Mouse (Mus musculus): Measurements from ENCODE around the gene Morn3. TPM values are rescaled to one million over a fixed set of nuclear protein-coding genes. Genes with fewer than 3 reads are reported as not detected.

Morn3 gene
- polyA plus RNA-seq, 1 experiment from 2014 or later: not detected

DNA sequence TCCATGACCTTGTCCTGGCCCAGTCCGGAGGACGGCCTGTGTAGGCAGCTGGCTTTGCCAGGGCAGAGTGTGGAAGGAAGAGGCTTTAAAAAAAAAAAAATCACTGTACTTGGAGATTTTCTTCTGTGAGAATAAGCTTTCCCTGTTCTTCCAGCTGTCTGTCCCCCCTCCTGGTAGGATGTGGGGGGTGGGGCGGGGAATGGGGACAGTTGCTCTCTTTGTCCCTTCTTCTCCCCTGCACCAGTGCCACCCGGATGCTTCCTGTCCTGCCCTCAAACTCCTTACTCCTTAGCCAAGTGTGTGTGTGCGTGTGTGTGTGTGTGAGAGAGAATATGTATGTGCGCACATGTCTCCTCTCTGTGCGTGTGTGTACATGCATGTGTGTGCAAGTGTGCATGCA, 17.1 kb downstream of the Morn3 start:
- Histone ChIP-seq H3K9me3 (ENCODE audit: control insufficient read depth, low read length) (no peaks in the 10 kb centered on the region), H3K4me1 (replicated peaks; ENCODE audit: control insufficient read depth, insufficient read depth, low read length) (0 out of 2 replicates have a peak, but pooled peaks cover 2% of the 10 kb centered on the region), H3K4me3 (replicated peaks; ENCODE audit: low read length) (no peak overlapping the region), H3K9ac (replicated peaks; ENCODE audit: low read depth, low read length) (no peak overlapping the region), H3K36me3 (ENCODE audit: control insufficient read depth, insufficient read depth) (peaks cover 3% of the 10 kb centered on the region; the same call in 1 of the 2 replicates), H3K4me2 (ENCODE audit: low read length) (no peak overlapping the region), H3K27me3 (replicated peaks; ENCODE audit: control insufficient read depth, insufficient read depth, low read length) (no peaks in the 10 kb centered on the region), H3K27ac (ENCODE audit: low read length) (no peak overlapping the region)
- WGBS: 91% methylated on average over 7 of the region's 7 CpGs
- no peak for ATAC-seq

- 0 out of 2 replicates have a peak, but pooled peaks cover 2% of the 10 kb centered on the region for H3K4me1 ChIP-seq (replicated peaks; ENCODE audit: control insufficient read depth, insufficient read depth, low read length)
- peaks cover 3% of the 10 kb centered on the region; the same call in 1 of the 2 replicates for H3K36me3 ChIP-seq (ENCODE audit: control insufficient read depth, insufficient read depth)
- no peak overlapping the region for H3K27ac ChIP-seq (ENCODE audit: low read length)
- no peak overlapping the region for H3K4me2 ChIP-seq (ENCODE audit: low read length)
- H3K27me3 ChIP-seq (replicated peaks; ENCODE audit: control insufficient read depth, insufficient read depth, low read length): no peaks in the 10 kb centered on the region
- H3K9ac ChIP-seq (replicated peaks; ENCODE audit: low read depth, low read length): no peak overlapping the region
- no peaks in the 10 kb centered on the region for H3K9me3 ChIP-seq (ENCODE audit: control insufficient read depth, low read length)
- 65% methylated on average over 6 of the region's 6 CpGs for WGBS
- no peak overlapping the region for H3K4me3 ChIP-seq (replicated peaks; ENCODE audit: low read length)
- no peak for ATAC-seq
Measured at GRCm38 (mm10) chr5:123027436-123027835, 19.4 kb downstream of the Morn3 start.

- no peak overlapping the region for H3K4me3 ChIP-seq (replicated peaks; ENCODE audit: low read length)
- H3K27me3 ChIP-seq (replicated peaks; ENCODE audit: control insufficient read depth, insufficient read depth, low read length): no peaks in the 10 kb centered on the region
- no peaks in the 10 kb centered on the region for H3K9me3 ChIP-seq (ENCODE audit: control insufficient read depth, low read length)
- H3K9ac ChIP-seq (replicated peaks; ENCODE audit: low read depth, low read length): no peak overlapping the region
- 61% methylated on average over 6 of the region's 6 CpGs for WGBS
- no peak for ATAC-seq
- H3K36me3 ChIP-seq (ENCODE audit: control insufficient read depth, insufficient read depth): peaks cover 3% of the 10 kb centered on the region; the same call in 1 of the 2 replicates
- no peak overlapping the region for H3K27ac ChIP-seq (ENCODE audit: low read length)
- H3K4me2 ChIP-seq (ENCODE audit: low read length): no peak overlapping the region
- H3K4me1 ChIP-seq (replicated peaks; ENCODE audit: control insufficient read depth, insufficient read depth, low read length): 0 out of 2 replicates have a peak, but pooled peaks cover 2% of the 10 kb centered on the region
Measured at GRCm38 (mm10) chr5:123026414-123026813, 20.4 kb downstream of the Morn3 start.

DNA sequence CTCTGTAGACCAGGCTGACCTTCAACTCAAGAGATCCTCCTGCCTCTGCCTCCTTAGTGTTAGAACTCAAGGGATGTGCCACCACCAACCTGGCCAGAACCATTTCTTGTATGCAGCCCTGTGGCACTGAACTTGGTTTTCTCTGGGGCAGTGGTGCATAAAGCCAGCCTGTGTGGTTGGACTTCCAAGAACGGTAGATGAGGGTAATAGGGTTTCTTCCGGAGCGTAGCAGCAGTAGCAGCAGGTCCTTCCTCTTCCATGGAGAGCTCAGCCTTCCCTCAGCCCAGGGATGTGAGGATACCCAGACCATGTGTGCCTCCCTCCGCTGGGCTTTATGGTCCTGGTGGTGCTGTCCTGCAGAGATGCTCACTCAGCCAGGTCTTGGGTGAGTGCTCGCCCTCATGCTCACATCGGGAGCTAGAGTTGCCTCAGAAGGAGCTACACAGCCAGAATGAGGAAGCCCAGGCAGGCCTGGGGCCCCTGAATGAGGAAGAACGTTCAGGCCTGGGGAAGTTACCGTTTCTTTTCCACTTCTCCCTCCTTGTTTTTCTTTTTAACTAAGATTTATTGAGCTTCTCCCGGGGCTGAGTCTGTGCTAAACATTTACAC, 21.7 kb downstream of the Morn3 start:
- H3K27ac ChIP-seq (ENCODE audit: low read length): no peak overlapping the region
- H3K36me3 ChIP-seq (ENCODE audit: control insufficient read depth, insufficient read depth): peaks cover 3% of the 10 kb centered on the region; the same call in 1 of the 2 replicates
- no peak overlapping the region for H3K4me3 ChIP-seq (replicated peaks; ENCODE audit: low read length)
- H3K4me1 ChIP-seq (replicated peaks; ENCODE audit: control insufficient read depth, insufficient read depth, low read length): peaks cover 2% of the 10 kb centered on the region
- H3K27me3 ChIP-seq (replicated peaks; ENCODE audit: control insufficient read depth, insufficient read depth, low read length): no peaks in the 10 kb centered on the region
- H3K4me2 ChIP-seq (ENCODE audit: low read length): no peak overlapping the region
- WGBS: 88% methylated on average over 9 of the region's 9 CpGs
- ATAC-seq: no peak
- no peaks in the 10 kb centered on the region for H3K9me3 ChIP-seq (ENCODE audit: control insufficient read depth, low read length)
- no peak overlapping the region for H3K9ac ChIP-seq (replicated peaks; ENCODE audit: low read depth, low read length)

DNA sequence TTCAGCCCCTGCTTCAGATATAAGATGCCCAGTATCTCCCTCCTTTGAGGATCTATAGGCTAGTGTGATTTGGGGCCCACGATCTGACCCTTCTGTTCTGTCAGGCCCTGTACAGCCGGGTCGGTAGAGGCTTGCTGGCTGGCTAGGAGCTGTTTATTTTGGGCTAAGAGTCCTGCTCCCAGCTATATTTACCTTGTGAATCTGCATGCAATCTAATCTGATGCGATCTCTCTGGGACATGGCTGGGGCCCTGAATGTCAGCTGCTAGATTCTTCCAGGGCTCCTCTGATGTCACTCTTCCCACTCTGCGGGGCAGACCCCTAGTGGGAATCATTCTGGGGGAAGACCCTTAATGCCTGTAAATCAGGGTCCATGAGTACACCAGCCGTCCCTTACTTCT, 22.5 kb downstream of the Morn3 start:
- no peaks in the 10 kb centered on the region for H3K27me3 ChIP-seq (replicated peaks; ENCODE audit: control insufficient read depth, insufficient read depth, low read length)
- no peak overlapping the region for H3K9ac ChIP-seq (replicated peaks; ENCODE audit: low read depth, low read length)
- H3K4me2 ChIP-seq (ENCODE audit: low read length): no peak overlapping the region
- H3K4me3 ChIP-seq (replicated peaks; ENCODE audit: low read length): no peak overlapping the region
- peaks cover 10% of the 10 kb centered on the region for H3K4me1 ChIP-seq (replicated peaks; ENCODE audit: control insufficient read depth, insufficient read depth, low read length)
- ATAC-seq: no peak
- no peaks in the 10 kb centered on the region for H3K9me3 ChIP-seq (ENCODE audit: control insufficient read depth, low read length)
- H3K36me3 ChIP-seq (ENCODE audit: control insufficient read depth, insufficient read depth): no peaks in the 10 kb centered on the region
- 95% methylated on average over 6 of the region's 6 CpGs for WGBS
- no peak overlapping the region for H3K27ac ChIP-seq (ENCODE audit: low read length)

- Histone ChIP-seq H3K9ac (replicated peaks; ENCODE audit: low read depth, low read length) (no peak overlapping the region), H3K4me2 (ENCODE audit: low read length) (no peak overlapping the region), H3K4me1 (replicated peaks; ENCODE audit: control insufficient read depth, insufficient read depth, low read length) (peaks cover 21% of the 10 kb centered on the region), H3K9me3 (ENCODE audit: control insufficient read depth, low read length) (no peaks in the 10 kb centered on the region), H3K27me3 (replicated peaks; ENCODE audit: control insufficient read depth, insufficient read depth, low read length) (no peaks in the 10 kb centered on the region), H3K36me3 (ENCODE audit: control insufficient read depth, insufficient read depth) (no peaks in the 10 kb centered on the region), H3K4me3 (replicated peaks; ENCODE audit: low read length) (no peak overlapping the region), H3K27ac (ENCODE audit: low read length) (no peak overlapping the region)
- WGBS: 80% methylated on average over 6 of the region's 6 CpGs
- ATAC-seq: no peak
Measured at GRCm38 (mm10) chr5:123023049-123023448, 23.8 kb downstream of the Morn3 start.

DNA sequence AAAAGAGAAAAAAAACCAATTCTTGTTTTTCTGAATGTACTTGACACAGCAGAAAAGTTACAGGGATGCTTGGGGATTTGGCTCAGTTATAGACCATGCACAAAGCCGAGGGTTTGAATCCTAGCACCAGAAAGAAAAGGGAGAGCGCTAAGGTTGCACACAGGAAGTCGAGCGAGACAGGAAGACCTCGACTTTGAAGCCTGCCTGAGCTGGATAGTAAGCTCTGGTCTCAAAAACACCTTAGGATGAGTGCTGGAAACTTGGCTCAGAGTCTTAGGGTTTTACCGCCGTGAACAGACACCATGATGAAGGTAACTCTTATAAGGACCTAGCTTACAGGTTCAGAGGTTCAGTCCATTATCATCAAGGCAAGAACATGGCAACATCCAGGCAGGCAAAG, 25.4 kb downstream of the Morn3 start:
- ATAC-seq: no peak
- Histone ChIP-seq H3K27me3 (replicated peaks; ENCODE audit: control insufficient read depth, insufficient read depth, low read length) (no peaks in the 10 kb centered on the region), H3K4me1 (replicated peaks; ENCODE audit: control insufficient read depth, insufficient read depth, low read length) (peaks cover 23% of the 10 kb centered on the region), H3K36me3 (ENCODE audit: control insufficient read depth, insufficient read depth) (no peaks in the 10 kb centered on the region), H3K9me3 (ENCODE audit: control insufficient read depth, low read length) (no peaks in the 10 kb centered on the region), H3K4me2 (ENCODE audit: low read length) (no peak overlapping the region), H3K9ac (replicated peaks; ENCODE audit: low read depth, low read length) (no peak overlapping the region), H3K27ac (ENCODE audit: low read length) (no peak overlapping the region), H3K4me3 (replicated peaks; ENCODE audit: low read length) (no peak overlapping the region)
- 95% methylated on average over 7 of the region's 7 CpGs for WGBS

- H3K9me3 ChIP-seq (ENCODE audit: control insufficient read depth, low read length): no peaks in the 10 kb centered on the region
- no peak for ATAC-seq
- peaks cover 33% of the 10 kb centered on the region for H3K4me1 ChIP-seq (replicated peaks; ENCODE audit: control insufficient read depth, insufficient read depth, low read length)
- H3K36me3 ChIP-seq (ENCODE audit: control insufficient read depth, insufficient read depth): no peaks in the 10 kb centered on the region
- H3K4me3 ChIP-seq (replicated peaks; ENCODE audit: low read length): no peak overlapping the region
- H3K9ac ChIP-seq (replicated peaks; ENCODE audit: low read depth, low read length): no peak overlapping the region
- H3K4me2 ChIP-seq (ENCODE audit: low read length): no peak overlapping the region
- 90% methylated on average over 5 of the region's 5 CpGs for WGBS
- no peak overlapping the region; the same call in 1 of the 2 replicates for H3K27ac ChIP-seq (ENCODE audit: low read length)
- H3K27me3 ChIP-seq (replicated peaks; ENCODE audit: control insufficient read depth, insufficient read depth, low read length): no peaks in the 10 kb centered on the region
Measured at GRCm38 (mm10) chr5:123020426-123020825, 26.4 kb downstream of the Morn3 start.

- WGBS: 27% methylated on average over 10 of the region's 10 CpGs
- Histone ChIP-seq H3K27me3 (replicated peaks; ENCODE audit: control insufficient read depth, insufficient read depth, low read length) (no peaks in the 10 kb centered on the region), H3K4me2 (ENCODE audit: low read length) (peak overlapping the region; percentile 13; the same call in 1 of the 2 replicates), H3K27ac (ENCODE audit: low read length) (peak overlapping the region; percentile 57), H3K9ac (replicated peaks; ENCODE audit: low read depth, low read length) (no peak overlapping the region), H3K4me3 (replicated peaks; ENCODE audit: low read length) (no peak overlapping the region), H3K36me3 (ENCODE audit: control insufficient read depth, insufficient read depth) (no peaks in the 10 kb centered on the region), H3K4me1 (replicated peaks; ENCODE audit: control insufficient read depth, insufficient read depth, low read length) (peaks cover 36% of the 10 kb centered on the region), H3K9me3 (ENCODE audit: control insufficient read depth, low read length) (no peaks in the 10 kb centered on the region)
- ATAC-seq: peak; percentile 41
Measured at GRCm38 (mm10) chr5:123019336-123020016, 27.3 kb downstream of the Morn3 start.
